Mouse (Mus musculus) mouse trophoblast stem cell (cell line): ENCODE data around the gene Epn3.

Experiments used
- in situ Hi-C, 2 experiments: fragments of 300-500 bp; cut with MseI, MboI; formaldehyde crosslinking; loops; 2 replicates in 1 of 2; 3 replicates in 1 of 2; pipeline ENCODE4 v1.15.1; 2025

Gene Epn3

DNA sequence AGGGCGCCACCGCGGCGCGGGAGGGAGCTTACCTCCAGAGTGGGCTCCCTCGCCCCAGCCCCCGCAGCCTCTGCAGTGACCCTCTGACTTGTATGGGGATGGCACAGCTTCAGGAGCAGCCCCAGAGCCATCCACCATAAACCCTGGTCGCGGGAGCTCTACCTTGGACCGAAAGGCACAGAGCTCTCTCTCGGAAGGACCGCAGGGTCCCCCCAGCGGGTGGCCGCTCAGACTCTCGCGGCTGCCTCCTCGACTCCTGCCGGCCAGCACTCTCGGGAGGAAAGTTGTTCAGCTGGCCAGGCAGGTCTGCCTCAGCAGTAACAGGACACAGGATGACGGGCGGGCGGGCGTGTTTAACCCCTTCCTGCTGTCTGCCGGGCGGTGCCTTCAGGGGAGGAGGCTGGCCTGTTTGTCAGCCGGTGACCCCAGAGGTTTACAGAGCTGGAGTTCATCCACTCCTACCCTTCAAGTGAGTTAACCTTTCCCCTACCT is at the start of gene Epn3:
TSS of gene Epn3 (minus strand) at position 314 of the 492 bp plus-strand sequence.
- in situ Hi-C loops, result no loop called here

DNA sequence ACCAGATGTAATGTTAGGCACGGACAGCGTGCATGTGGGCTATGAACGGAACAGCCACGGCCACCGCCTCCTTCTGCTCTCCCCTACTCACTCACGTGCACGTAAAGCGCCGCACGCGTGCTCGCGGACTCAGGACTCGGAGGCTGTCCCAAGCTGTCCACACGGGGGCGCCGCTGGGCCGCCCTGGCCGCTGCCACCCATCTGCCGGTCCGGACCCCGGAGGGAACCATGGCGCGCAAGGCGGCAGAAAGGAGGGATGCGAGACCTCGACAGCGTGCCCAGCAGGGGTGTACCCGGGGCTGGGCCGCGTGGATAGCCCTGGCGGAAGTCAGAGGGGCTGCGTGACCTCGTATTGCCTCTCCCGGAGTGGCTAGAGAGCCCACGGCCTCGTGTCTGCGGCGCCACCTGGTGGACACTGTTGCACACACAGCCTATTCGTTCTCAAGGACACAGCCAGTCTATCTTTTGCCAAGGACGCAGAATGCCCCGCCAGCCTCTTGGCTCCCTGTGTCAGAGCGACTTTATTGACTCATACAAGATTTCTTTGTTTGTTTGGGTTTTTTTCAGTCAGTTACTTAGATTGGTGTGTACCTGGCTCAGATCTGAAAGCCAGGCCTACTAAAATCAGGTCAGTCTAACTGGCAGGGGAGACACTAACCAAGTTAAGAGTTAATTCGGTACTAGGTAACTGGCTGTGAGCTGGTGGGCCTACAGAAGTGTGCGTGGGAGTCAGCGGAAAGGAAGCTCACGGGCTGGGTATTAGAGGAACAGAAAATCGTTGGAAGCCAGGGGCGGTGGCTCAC is 49.3 kb upstream of the Epn3 start, which contains the start of gene Rsad1:
TSS of gene Rsad1 (minus strand) at position 368 of the 803 bp plus-strand sequence.
- in situ Hi-C loops, result no loop called here

DNA sequence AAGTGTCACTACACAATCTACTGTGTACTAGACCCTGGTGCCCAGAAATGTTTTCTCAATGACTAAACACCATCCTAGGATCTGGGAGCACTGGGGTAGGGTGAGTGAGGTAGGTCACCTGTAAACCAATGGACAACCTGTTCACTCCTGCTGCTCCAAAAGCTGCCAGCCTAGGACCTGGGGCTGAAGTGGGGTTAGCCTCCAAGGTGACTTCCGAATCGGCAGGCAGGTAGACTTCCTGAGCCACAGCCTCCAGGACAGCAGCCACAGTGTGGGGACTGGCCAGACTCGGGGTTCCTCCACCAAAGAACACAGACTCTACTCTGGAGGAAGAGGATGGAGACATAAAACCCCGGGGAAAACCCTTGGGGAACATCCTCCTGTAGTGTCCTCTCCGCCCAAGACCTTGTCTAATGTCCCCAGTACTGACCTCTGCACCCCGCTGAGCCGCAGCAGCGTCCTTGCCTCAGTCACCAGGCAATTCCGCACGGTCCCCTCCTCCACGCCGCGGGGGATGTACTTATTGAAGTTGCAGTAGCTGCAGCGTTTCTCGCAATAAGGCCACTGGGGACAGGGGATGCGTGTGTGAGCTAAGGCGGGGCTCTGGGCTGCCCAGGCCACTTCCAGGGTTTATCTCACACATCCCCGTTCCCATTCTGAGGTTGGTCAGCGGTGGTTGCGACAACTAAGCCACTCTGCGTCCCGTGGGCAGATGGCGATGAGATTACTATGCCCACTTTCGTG is 48.4 kb upstream of the Epn3 start:
- in situ Hi-C loops, result no loop called here

DNA sequence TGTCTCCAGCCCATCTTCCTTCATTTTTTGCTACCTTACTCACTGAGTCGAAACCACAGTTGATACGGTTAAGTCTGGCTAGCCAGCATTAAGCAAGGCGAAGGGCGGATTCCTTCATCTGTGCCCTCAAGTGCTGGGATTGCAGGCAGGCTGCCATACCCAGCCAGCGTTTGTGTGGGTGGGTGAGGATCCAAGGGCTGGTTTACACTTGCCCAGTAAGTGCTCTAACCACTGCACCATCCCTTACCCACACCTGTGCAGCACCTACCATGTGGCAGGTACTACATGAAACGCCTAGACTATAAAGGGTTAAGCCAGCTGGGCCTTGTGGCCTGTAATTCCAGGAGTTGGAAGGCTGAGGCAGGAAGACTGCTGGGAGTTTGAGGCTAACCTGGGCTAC is 47.5 kb upstream of the Epn3 start:
- in situ Hi-C loops, result no loop called here

- in situ Hi-C loops, result no loop called here
Measured at GRCm38 (mm10) chr11:94546381-94546780, 46.6 kb upstream of the Epn3 start.

DNA sequence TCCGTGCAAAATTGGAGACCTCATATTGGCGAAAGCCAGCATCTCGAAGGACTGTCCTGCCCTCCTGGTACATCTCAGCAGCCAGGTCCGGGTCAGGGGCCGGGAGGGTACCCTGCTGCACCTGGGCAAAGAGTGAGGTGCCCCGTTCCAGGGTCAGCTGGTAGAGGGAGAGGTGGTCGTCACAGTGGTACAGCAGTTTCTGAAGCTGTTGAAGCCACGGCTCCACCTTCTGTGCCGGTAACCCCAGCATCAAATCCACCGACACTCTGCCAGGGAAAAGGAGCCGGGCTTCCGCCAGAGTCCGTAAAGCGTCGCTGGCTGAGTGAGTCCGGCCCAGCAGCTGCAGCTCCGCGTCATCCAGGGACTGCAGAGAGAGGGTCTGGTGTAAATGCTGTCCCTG is 44.6 kb upstream of the Epn3 start:
- in situ Hi-C loops, result no loop called here

DNA sequence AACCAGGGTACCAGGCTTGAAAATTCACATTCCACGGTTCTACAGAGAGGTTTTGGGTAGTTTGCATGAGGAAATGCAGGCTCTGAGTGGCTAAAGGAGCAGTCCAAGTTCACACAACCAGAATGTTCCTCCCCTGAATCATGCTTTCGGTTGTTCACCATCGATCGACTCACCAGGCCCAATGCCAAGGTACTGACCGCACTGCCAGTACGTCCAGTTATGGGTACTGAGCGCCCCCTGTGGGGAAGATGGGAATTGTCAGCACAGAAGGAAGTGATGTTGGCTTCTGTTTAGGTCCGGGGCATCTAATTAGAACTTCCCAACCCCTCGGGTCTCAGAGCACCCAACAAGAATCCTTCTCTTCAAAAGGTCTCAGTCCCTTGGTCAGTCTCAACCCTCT is 44.2 kb upstream of the Epn3 start:
- in situ Hi-C loops, result no loop called here

DNA sequence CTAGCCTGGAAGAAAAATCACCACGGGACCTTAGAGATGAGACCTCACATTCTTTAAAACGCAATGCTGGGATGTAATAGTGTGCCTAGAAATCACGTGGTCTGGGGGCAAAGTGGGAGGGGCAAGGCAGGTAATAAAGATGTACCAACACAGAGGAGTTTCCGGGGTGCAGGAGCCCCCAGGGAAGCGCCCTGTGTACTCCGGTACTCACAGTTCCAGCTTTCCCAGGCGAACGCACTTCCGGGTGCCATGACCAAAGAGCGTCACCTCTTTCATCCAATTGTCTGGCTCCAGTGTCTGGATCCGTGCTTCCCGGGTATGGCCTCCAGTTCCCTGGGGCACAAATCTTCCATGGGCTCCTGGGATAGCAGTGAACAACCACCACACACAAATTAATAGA is 43.6 kb upstream of the Epn3 start:
- in situ Hi-C loops, result no loop called here

DNA sequence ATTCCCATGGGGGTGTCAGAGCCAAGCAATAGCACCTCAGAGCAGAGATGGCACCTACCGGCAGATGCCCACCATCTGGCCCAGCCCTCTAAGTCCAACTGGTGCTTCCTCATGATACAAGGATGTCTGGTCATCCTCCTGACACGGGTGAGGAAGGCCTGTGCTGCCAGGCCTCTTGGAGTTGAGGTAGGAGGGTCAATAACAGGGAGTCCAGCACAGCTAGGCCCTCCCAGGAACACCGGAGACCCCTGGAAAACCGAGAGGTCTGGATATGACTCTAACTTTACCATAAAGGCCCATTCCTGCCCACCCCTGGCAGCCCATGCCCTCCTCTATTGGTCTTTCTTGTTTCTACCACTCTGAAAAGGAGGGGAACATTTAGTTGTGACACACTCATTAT is 42.6 kb upstream of the Epn3 start:
- in situ Hi-C loops, result no loop called here

DNA sequence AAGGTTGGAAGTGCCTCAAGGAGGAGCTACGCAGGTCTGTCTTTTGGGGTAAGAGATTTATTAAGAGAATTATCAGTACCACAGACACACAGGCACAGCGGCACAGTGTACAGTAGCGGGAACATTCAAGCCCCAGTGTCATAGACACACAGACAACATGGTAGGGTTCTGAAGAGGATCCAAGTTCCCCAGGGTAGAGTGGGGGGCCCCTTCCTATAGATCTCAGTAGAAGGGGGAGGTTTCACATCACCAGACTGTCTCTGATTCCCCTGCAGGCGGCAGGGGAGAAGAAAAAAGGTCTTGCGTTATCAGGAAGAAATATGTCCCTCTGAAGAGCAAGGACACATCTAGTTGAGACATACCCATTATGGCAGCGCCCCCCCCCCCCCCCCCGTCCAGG is 40.0 kb upstream of the Epn3 start:
- in situ Hi-C loops, result no loop called here

DNA sequence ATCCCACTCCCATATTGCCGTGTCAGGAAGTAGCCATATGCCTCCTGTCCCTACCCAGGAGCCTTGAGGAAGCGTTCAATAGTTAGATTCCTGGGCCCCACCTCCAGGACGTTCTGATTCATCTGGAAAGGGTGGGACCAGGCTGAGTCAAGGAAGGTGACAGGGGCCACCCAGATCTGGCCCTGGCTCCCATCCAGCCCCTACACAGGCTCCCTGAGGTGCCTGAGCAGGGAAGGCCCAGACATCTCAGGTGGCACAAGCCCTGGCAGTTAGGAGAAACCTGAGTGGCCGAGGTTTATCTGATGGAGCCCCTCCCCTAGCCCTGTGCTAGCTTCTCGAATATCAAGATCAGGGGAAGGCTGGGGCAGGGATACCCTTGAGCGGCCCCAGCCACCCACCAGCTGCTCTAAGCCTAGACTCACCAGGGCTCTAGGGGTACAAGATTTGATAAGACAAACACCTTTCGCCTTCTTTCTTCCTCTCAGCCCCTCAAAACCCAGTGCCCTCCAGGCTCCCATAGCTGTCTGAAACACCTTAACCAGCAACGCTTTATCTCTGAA is 39.0 kb upstream of the Epn3 start:
- in situ Hi-C loops, result no loop called here

GRCm38 (mm10) chr11:94533171-94533570 is 33.4 kb upstream of the Epn3 start:
- in situ Hi-C loops, result no loop called here

- in situ Hi-C loops, result no loop called here
Measured at GRCm38 (mm10) chr11:94528879-94529278, 29.1 kb upstream of the Epn3 start.

- in situ Hi-C loops, result no loop called here
Measured at GRCm38 (mm10) chr11:94526171-94526879, 26.6 kb upstream of the Epn3 start.

DNA sequence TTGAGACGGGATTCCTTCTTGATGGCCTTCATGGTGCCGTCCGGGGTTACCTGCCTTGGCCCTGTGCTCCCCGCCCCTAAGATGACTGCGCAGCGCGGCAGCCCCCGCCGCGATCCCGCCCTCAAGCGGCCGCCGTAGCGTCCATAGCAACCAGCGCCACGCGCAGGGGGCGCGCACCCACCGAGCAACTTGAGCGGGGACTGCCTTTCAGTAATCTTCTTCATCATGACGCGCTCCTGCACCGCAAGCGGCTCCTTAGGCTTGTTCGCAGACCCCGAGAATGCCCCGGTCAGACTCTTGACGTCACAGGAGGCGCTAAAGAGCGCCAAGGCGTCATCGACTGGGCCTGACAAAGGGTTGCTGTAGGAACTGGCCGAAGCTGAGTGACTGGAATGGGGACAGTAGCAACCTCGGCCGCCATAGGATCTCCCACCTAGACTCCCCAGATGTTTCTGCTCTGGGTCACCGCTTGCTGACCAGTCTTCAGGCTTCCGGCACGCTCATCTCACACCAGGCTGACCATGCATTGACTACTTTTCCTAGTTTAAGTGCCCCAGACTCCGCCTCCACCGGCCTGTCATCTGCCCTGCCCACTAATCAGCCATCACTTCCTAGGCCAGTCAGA is 21.6 kb upstream of the Epn3 start, which contains the start of gene Mycbpap:
TSS of gene Mycbpap (minus strand) at position 524 of the 625 bp plus-strand sequence.
- in situ Hi-C loops, result no loop called here

DNA sequence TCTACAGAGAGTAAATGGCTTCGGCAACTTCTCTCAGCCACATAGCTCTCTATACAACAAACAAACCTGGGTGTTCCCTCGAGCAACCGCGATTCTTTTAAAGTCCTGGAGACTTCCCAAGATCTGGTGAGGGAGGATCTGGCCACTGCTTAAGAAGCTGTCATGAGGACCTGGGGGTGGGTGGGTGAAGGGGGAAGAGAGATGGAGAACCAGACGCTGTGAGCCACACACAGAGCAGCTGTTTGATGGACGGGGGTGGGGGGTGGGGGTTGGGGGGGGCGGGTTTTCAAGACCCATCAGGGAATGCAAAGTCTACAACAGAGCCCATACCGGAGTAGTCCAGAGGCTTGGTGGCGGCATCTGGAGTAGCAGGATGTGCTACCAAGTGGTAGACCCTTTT is 13.7 kb upstream of the Epn3 start:
- in situ Hi-C loops, result no loop called here

GRCm38 (mm10) chr11:94508976-94509375 is 9.2 kb upstream of the Epn3 start:
- in situ Hi-C loops, result no loop called here

- in situ Hi-C loops, result no loop called here
Measured at GRCm38 (mm10) chr11:94501482-94501881, 1.7 kb upstream of the Epn3 start.

- in situ Hi-C loops, result no loop called here
Measured at GRCm38 (mm10) chr11:94500362-94500761, 588 bp upstream of the Epn3 start.

DNA sequence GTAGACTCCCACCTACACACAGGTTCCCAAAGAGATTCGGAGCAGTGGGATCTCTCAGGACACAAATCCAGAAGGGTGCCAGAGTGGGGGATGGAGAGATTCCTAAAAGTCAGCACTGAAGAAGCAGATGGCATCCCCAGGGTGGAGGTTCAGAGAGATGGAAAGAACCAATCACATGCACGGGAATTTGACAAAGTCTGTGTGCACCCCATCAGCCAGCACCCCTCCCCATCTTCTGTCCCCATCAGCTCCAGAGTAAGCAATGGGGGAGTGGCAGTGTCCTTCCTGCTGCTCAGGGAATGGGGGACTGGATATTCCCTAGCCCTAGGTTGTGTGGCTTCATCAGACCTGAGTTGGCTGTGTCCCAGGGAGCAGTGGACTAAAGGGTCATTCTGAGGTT is 739 bp downstream of the Epn3 start:
- in situ Hi-C loops, result no loop called here
